Mouse (Mus musculus) myocyte (in vitro differentiated cells): ENCODE measurements at regions not wholly inside any gene's neighbourhood (a gene's known extent, or its start where the extent isn't known, plus 50 kb on each side); places are given as distances from the start of the nearest gene placed in this dataset.

Experiments used
- H3K27me3 ChIP-seq: one replicate; pipeline ENCODE4 v1.6.1; 2011; ENCODE audit not compliant: control insufficient read depth, insufficient read depth, insufficient read length
- H3K36me3 ChIP-seq: one replicate; pipeline ENCODE4 v1.6.1; 2011; ENCODE audit not compliant: control insufficient read depth, insufficient read depth
- H3K4me2 ChIP-seq: one replicate; pipeline ENCODE4 v1.6.1; 2011; ENCODE audit warnings: low read depth, control low read depth
- H3K4me3 ChIP-seq: one replicate; pipeline ENCODE4 v1.5.1; 2011; ENCODE audit warnings: mild to moderate bottlenecking, control low read depth, moderate library complexity
- H3K79me2 ChIP-seq: one replicate; pipeline ENCODE4 v1.6.1; 2011; ENCODE audit not compliant: control insufficient read depth, insufficient read depth
- H3ac ChIP-seq: one replicate; pipeline ENCODE4 v1.6.1; 2011; ENCODE audit not compliant: control insufficient read depth, insufficient read length
- CEBPB ChIP-seq: IDR thresholded peaks from 2 replicates; pipeline ENCODE4 v1.6.1; 2011; ENCODE audit warnings: mild to moderate bottlenecking, moderate library complexity; ENCODE audit not compliant: poor library complexity, insufficient read depth, severe bottlenecking
- E2F4 ChIP-seq: IDR thresholded peaks from one replicate; pipeline ENCODE4 v1.6.1; 2011; ENCODE audit warnings: mild to moderate bottlenecking, control low read depth, moderate library complexity; ENCODE audit not compliant: insufficient read depth
- MAX ChIP-seq: IDR thresholded peaks from one replicate; pipeline ENCODE4 v1.6.1; 2011; ENCODE audit warnings: low read depth, mild to moderate bottlenecking, control low read depth
- MYOD1 ChIP-seq, 3 experiments: IDR thresholded peaks; one replicate each; pipeline ENCODE4 v1.6.1; 2011; ENCODE audit warnings: control low read depth in 2 of 3, low read depth in 2 of 3, mild to moderate bottlenecking in 2 of 3, moderate library complexity in 1 of 3; ENCODE audit not compliant: insufficient read length in 2 of 3, control insufficient read depth in 1 of 3
- MYOG ChIP-seq, 3 experiments: IDR thresholded peaks; one replicate each; pipeline ENCODE4 v1.6.1; 2011; ENCODE audit warnings: control low read depth in 2 of 3, low read depth in 2 of 3, mild to moderate bottlenecking in 2 of 3; ENCODE audit not compliant: insufficient read length in 2 of 3, control insufficient read depth in 1 of 3, insufficient read depth in 1 of 3
- POLR2A ChIP-seq: IDR thresholded peaks from one replicate; pipeline ENCODE4 v1.6.1; 2011; ENCODE audit warnings: low read depth, mild to moderate bottlenecking, control low read depth, moderate library complexity; ENCODE audit not compliant: insufficient read length
- POLR2AphosphoS2 ChIP-seq: IDR thresholded peaks from one replicate; pipeline ENCODE4 v1.6.1; 2011; ENCODE audit warnings: low read depth, control low read depth; ENCODE audit not compliant: insufficient read length
- REST ChIP-seq: IDR thresholded peaks from one replicate; pipeline ENCODE4 v1.6.1; 2011; ENCODE audit warnings: mild to moderate bottlenecking, control low read depth, moderate library complexity; ENCODE audit not compliant: insufficient read depth, insufficient read length
- SRF ChIP-seq: IDR thresholded peaks from one replicate; pipeline ENCODE4 v1.6.1; 2011; ENCODE audit warnings: low read depth; ENCODE audit not compliant: control insufficient read depth, insufficient read length
- TCF12 ChIP-seq: IDR thresholded peaks from one replicate; pipeline ENCODE4 v1.6.1; 2011; ENCODE audit warnings: mild to moderate bottlenecking, control low read depth; ENCODE audit not compliant: poor library complexity, insufficient read depth, severe bottlenecking
- TCF3 ChIP-seq: IDR thresholded peaks from one replicate; pipeline ENCODE4 v1.6.1; 2011; ENCODE audit warnings: low read depth, control low read depth; ENCODE audit not compliant: insufficient read length
- USF1 ChIP-seq: IDR thresholded peaks from one replicate; pipeline ENCODE4 v1.6.1; 2011; ENCODE audit warnings: low read depth, mild to moderate bottlenecking, control low read depth, moderate library complexity

DNA sequence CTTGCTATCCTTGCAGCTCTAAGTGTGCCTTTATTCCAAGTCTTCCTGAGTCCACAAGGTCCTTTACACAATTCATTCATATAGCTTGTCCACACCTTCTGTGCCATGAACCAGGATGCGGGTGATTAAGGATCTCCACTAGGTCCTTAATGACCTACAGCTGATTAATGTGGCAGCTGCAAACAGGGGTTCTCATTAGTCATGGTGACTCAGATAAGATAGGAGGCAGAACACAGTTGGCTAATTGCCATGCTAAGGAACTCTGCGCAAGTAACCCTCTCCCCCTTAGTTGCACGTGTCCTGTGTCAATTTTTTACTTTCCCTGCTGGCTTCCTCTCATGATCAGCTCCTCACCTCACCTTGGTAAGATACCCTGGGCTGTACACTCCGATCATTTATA, 139.7 kb upstream of the Egflam start:
- Histone ChIP-seq H3K4me3 (no peak overlapping the region), H3ac (no peak overlapping the region), H3K79me2 (no peaks in the 10 kb centered on the region), H3K36me3 (no peaks in the 10 kb centered on the region), H3K4me2 (no peak overlapping the region), H3K27me3 (no peaks in the 10 kb centered on the region)
- TF ChIP-seq POLR2A (no peak), MYOG (IDR thresholded peaks at IDR 0.05; ENCODE audit: control insufficient read depth in 1 of 3, insufficient read depth in 1 of 3, insufficient read length in 2 of 3, low read depth in 2 of 3) (no peak), SRF (no peak), MAX (no peak), REST (no peak), POLR2AphosphoS2 (no peak), USF1 (no peak), TCF3 (no peak), E2F4 (no peak), TCF12 (no peak), MYOD1 (IDR thresholded peaks at IDR 0.05; ENCODE audit: control insufficient read depth in 1 of 3, insufficient read length in 2 of 3, low read depth in 2 of 3) (no peak), CEBPB (no peak)

DNA sequence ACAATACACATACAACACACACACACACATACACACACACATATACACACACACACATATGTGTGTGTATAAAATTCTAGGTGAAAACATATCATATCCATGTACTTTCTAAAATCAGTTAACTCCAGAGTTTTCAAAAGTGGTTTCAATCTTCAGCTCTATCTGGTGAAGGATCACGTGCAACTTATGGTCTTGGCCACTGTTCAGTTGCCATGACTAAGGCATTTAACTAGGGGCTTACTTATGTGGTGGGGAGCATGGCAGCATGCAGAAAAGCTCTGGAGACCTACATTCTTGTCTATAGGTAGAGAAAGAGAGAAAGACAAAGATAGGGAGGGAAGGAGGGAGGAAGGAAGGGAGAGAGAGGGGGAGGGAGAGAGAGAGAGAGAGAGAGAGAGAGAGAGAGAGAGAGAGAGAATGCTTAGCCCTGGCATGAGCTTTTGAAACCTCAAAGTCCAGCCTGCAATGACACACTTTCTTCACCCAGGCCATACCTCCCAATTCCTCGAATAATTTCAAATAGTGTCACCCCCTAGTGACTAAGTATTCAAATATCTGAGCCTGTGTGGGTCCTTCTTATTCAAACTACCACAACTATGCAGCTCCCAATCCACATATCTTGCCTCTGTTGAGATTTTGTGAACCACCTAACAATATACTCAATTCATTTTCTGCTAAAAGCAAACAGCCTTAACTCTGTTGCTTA, 155.1 kb upstream of the Egflam start:
- no peak overlapping the region for H3K4me2 ChIP-seq
- H3K79me2 ChIP-seq: no peaks in the 10 kb centered on the region
- H3K27me3 ChIP-seq: no peaks in the 10 kb centered on the region
- TF ChIP-seq E2F4 (no peak), SRF (no peak), REST (no peak), MAX (no peak), TCF3 (no peak), POLR2A (no peak), CEBPB (no peak), USF1 (no peak)
- H3K4me3 ChIP-seq: no peak overlapping the region
- H3K36me3 ChIP-seq: no peaks in the 10 kb centered on the region
- no peak overlapping the region for H3ac ChIP-seq

DNA sequence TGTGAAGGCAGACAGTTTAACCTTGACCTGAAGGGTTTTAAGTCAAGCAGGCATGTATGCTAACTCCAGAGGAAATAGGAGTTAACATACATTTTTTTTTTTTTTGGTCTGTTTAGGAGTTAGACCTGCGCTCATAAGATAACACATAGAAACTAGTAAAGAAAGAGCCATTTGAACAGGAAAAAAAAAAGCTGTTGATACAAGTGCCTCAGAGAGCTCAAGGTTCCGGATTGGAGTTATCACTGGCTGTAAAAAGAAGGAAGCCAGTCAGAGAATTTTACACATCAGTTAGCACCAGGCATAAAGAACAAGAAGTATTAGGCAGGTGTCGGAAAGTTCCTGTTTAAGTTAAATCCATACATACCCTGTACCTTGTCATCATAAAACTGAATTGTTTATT, 156.2 kb upstream of the Egflam start:
- Histone ChIP-seq H3K27me3 (no peaks in the 10 kb centered on the region), H3K4me3 (no peak overlapping the region), H3ac (no peak overlapping the region), H3K79me2 (no peaks in the 10 kb centered on the region), H3K36me3 (no peaks in the 10 kb centered on the region), H3K4me2 (no peak overlapping the region)
- no peak for TF ChIP-seq E2F4
- no peak for TF ChIP-seq MYOD1 (IDR thresholded peaks at IDR 0.05; ENCODE audit: control insufficient read depth in 1 of 3, insufficient read length in 2 of 3, low read depth in 2 of 3)
- TF ChIP-seq USF1: no peak
- no peak for TF ChIP-seq SRF
- TF ChIP-seq CEBPB: no peak
- no peak for TF ChIP-seq POLR2AphosphoS2
- no peak for TF ChIP-seq MAX
- TF ChIP-seq REST: no peak
- no peak for TF ChIP-seq MYOG (IDR thresholded peaks at IDR 0.05; ENCODE audit: control insufficient read depth in 1 of 3, insufficient read depth in 1 of 3, insufficient read length in 2 of 3, low read depth in 2 of 3)
- no peak for TF ChIP-seq TCF12
- TF ChIP-seq POLR2A: no peak
- TF ChIP-seq TCF3: no peak

DNA sequence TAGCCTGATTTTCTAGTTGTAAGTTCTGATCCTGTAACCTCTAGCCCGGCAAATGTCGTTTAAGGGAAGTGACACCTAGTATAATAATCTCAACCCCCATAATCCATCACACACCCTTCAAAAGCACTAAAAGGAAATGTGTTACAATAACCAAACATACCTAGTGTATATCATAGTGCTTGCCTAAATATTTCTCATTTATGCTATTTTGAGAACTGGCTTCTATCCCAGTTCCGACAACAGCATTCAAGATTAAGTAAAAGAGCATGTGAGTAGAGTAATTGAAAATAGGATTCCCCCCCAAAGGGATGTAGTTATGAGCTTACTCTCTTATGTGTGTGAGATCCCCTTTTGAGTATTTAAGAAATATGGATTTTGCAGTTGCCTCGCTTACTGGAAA, 165.1 kb upstream of the Egflam start:
- H3K36me3 ChIP-seq: no peaks in the 10 kb centered on the region
- no peaks in the 10 kb centered on the region for H3K79me2 ChIP-seq
- no peak overlapping the region for H3ac ChIP-seq
- no peak for TF ChIP-seq MYOG (IDR thresholded peaks at IDR 0.05; ENCODE audit: control insufficient read depth in 1 of 3, insufficient read depth in 1 of 3, insufficient read length in 2 of 3, low read depth in 2 of 3)
- no peak for TF ChIP-seq USF1
- no peak for TF ChIP-seq POLR2AphosphoS2
- no peak for TF ChIP-seq MAX
- no peak for TF ChIP-seq CEBPB
- no peak for TF ChIP-seq SRF
- TF ChIP-seq POLR2A: no peak
- no peak for TF ChIP-seq TCF12
- no peak overlapping the region for H3K4me3 ChIP-seq
- H3K27me3 ChIP-seq: no peaks in the 10 kb centered on the region
- H3K4me2 ChIP-seq: no peak overlapping the region

DNA sequence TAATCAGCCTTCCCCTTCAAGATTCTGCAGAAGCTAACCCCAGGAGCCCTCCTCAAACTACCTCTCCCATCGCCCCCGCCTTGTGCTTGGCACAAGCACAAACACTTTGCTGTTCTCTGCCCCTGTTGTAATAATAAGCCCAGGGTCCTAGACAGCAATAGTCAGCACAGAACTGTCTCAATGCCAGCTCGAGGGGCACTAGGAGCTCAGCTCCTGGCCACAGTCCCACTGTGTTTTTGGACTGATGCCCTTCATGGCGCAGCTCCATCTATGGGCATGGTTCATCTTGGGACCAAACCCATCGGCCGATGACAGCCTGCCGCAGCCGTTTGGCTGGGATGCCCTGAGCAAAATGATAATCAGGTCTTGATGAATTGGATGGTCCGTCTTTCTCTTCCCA, 165.5 kb upstream of the Egflam start:
- Histone ChIP-seq H3K4me3 (no peak overlapping the region), H3K79me2 (no peaks in the 10 kb centered on the region), H3K36me3 (no peaks in the 10 kb centered on the region), H3K27me3 (no peaks in the 10 kb centered on the region), H3K4me2 (no peak overlapping the region), H3ac (no peak overlapping the region)
- no peak for TF ChIP-seq TCF3
- TF ChIP-seq MYOG (IDR thresholded peaks at IDR 0.05; ENCODE audit: control insufficient read depth in 1 of 3, insufficient read depth in 1 of 3, insufficient read length in 2 of 3, low read depth in 2 of 3): no peak
- no peak for TF ChIP-seq MAX
- TF ChIP-seq E2F4: no peak
- no peak for TF ChIP-seq TCF12
- TF ChIP-seq CEBPB: no peak
- TF ChIP-seq USF1: no peak
- no peak for TF ChIP-seq POLR2AphosphoS2
- TF ChIP-seq POLR2A: no peak
- TF ChIP-seq MYOD1 (IDR thresholded peaks at IDR 0.05; ENCODE audit: control insufficient read depth in 1 of 3, insufficient read length in 2 of 3, low read depth in 2 of 3): no peak
- no peak for TF ChIP-seq SRF
- no peak for TF ChIP-seq REST
